Mouse (Mus musculus): ENCODE results near the gene Rnase9.
"Not testable (repeated sequence)": the region's sequence is repeated elsewhere in the genome, so short reads cannot be mapped to it uniquely, and the experiment has no call there.

Rnase9 gene

GRCm38 (mm10) chr14:51050063-51050462 is 8.4 kb upstream of the Rnase9 start, which contains the start of gene Rnase11:
TSS of gene Rnase11 (minus strand) at chr14:51050163.
- no peak for DNase-seq (ENCODE audit: low read depth, low spot score)

GRCm38 (mm10) chr14:51047846-51048245 is 6.2 kb upstream of the Rnase9 start:
- DNase-seq (ENCODE audit: low read depth, low spot score), result no peak

GRCm38 (mm10) chr14:51036214-51036613 is 5.5 kb downstream of the Rnase9 start:
- no peak for DNase-seq (ENCODE audit: low read depth, low spot score)

GRCm38 (mm10) chr14:51035206-51035605 is 6.5 kb downstream of the Rnase9 start:
- DNase-seq (ENCODE audit: low read depth, low spot score), result no peak

DNA sequence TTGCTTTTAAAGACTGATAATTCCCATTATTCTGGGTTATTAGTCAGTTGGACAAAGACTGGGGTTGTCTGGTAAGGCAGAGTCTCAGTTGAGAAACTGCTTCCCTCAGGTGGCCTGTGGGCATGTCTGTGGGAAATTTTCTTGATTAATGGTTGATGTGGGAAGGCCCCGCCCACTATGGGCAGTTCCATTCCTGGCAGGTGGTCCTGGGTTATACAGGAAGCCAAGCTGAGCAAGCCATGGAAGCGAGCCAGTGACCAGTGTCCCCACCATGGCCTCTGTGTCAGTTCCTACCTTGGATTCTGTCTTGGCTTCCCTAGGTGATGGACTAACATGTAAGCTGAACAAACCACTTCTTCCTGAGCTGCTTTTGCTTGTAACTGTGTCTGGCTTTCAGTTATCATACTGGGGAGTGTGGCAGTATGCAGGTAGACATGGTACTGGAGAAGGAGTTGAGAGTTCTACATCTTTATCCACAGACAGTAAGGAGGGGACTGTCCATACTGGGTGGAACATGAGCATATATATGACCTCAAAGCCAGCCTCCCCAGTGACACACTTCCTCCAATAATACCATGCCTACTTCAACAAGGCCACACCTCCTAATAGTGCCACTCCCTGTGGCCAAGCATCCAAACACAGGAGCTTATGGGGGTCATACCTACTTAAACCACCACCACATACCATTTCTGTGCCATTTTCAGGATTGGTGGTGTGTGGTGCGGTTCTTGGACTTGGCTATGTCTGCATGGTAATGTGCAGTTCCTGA is 14.1 kb downstream of the Rnase9 start:
- DNase-seq (ENCODE audit: low read depth, low spot score), result no peak

GRCm38 (mm10) chr14:51026391-51027133 is 15.1 kb downstream of the Rnase9 start:
- DNase-seq (ENCODE audit: low read depth, low spot score), result peak; percentile 63

DNA sequence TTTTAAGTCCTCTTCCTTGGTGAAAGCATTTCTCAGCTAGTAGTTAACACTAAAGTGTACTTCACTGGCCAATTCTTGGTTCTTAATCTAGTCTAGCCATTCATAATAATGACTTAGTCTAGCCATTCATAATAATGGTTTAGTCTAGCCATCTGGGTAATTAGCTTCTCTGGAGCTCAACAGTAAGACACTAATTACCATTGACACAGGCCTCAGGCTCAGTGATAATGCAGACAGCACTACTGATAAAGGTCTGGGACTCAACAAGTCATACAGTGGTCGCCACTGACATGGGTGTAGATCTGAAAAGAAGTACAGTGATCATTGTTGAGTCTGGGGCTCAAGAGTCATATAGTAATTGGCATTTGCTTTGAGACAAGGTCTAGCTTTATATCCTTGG is 16.8 kb downstream of the Rnase9 start:
- DNase-seq (ENCODE audit: low read depth, low spot score), result no peak

GRCm38 (mm10) chr14:51023457-51023856 is 18.2 kb downstream of the Rnase9 start:
- no peak for DNase-seq (ENCODE audit: low read depth, low spot score)

DNA sequence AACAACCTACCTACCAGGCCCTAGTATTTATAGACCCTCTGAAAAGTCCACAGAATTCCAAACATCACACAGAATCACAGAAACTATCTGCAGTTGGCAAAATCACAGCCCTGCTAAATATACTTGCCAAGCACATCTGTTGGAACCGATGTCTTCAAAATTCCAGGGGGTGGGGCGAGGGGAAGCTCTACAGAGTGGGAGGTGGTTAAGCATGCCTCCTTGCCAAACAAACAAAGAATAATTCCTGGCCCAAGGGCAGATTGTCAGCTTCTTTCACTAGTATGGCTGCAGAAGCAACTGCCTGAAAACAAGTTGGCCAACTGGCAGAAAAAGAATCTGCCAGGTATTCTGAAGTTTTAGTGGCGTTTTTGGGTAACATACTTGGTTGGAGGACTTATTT is 24.4 kb downstream of the Rnase9 start:
- no peak for DNase-seq (ENCODE audit: low read depth, low spot score)

DNA sequence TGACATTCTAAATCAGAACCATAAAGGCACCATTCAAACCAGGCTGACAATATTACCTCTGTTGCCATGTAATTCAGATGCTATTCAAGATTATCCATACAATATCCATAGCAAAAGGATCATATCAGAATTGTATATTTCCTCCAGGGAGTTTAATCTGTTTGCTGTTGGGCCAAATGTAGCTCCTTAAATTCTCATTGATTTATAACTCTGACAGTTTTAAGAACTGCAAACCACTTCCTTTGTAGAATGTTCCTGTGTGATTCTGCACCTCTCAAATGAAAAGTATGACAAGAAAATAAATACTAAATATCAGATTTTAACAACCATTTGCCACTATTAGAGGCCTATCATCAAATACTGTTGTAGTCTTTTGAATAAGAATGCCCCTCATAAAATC is 25.9 kb downstream of the Rnase9 start:
- no peak for DNase-seq (ENCODE audit: low read depth, low spot score)

DNA sequence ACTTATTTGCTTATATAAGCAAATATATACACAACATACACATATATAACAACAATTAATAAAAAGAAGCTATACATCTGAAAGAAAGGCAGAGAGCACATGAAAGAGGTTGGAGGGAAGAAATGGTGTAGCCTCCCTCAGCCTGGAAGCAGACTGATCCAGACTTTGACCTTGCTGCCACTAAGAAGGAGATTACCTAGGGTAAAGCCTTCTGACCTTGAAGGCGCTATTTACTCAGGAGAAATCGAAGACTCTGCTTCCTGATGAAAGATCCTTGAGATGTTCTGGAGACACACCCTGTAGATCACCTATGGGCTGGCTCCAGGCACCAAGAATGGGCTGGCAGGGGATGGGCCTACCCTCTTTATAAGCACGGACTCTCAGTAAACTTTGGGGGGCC is 26.9 kb downstream of the Rnase9 start:
- DNase-seq (ENCODE audit: low read depth, low spot score), result not testable (repeated sequence)

DNA sequence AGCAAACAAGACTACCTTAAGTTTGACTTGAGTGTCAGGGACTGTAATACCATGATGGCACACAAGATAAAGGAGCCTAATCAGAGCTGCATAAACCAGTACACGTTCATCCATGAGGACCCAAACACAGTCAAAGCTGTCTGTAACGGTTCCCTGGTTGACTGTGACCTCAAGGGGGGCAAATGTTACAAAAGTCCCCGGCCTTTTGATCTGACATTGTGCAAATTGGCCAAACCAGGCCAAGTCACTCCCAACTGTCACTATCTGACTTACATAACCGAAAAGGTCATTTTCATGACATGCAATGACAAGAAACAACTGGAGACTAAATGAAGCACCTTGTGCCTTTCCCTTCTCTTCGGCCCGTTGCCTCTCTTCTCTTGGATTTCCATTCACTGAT is 32.1 kb downstream of the Rnase9 start:
- no peak for DNase-seq (ENCODE audit: low read depth, low spot score)

- DNase-seq (ENCODE audit: low read depth, low spot score), result no peak
Measured at GRCm38 (mm10) chr14:51008781-51009180, 32.9 kb downstream of the Rnase9 start.

DNA sequence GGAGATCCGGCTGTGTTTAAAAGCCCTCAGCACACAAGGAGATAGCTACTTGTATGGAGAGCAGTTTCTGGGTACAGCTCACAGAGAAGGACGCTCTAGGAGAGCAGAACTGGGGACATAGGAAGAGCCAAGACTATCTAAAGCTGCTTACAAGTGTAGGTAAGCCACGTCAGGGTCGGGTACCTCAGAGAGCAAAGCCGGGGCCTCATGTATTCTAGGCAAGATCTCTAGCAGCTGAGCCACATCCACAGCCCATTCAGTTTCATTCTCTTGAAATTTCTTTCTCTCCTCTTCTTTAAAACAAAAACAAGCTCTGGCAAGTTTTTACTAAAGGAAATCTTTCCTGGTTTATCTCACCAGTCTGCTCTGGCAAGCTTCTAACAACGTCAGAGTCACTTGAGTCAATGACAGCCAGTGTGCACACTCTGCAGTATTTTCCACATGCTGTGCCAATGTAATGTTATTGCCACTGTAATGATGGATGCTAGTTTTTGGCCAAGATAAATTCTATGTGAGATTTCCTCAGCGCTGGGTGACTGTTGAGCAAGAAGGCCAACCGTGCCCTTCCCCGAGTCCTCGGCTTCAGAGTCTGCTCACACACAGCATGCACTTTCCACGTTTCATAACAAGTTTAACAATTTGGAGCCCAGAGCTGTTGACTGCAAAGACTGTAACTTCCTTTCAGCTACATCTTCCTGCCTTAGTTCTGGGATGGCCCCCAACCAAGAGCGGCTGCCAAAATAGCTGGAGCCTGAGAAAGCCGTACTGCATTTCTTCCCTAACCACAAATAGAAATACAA is 33.6 kb downstream of the Rnase9 start:
- DNase-seq (ENCODE audit: low read depth, low spot score), result peak; percentile 62

DNA sequence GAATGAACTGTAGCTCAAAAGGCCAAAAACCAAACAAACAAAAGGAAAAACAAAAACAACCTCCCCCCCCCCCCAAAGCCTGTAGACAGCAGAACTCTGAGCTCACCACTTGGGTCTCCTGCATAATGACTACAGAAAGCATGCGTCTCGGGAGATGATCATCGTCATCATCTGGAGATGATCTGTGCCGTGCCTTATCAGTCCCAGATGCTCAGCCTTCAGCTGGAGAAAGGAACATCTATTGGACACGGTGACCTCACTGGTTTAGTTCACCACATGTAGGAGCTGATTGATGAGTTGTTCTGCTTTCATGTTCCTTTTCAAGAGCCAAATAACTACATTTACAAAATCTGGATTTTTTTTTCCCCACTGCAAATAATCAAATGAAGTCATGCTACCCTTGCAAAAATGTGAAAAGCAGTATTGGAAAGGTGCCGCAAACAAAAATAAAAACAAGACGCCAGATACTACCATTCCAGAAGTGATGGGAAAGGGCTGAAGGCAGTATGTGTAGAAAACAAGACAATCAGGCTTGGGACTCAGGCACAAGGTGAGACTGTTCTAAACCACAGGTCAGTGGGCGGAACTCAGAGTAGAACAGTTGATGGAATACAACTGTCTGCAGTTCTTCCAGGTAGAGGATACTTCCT is 34.4 kb downstream of the Rnase9 start, which contains the start of gene Rnase10:
Gene Rnase10 (plus strand): TSS at position 600 of the 650 bp plus-strand sequence.
- no peak for DNase-seq (ENCODE audit: low read depth, low spot score)

DNA sequence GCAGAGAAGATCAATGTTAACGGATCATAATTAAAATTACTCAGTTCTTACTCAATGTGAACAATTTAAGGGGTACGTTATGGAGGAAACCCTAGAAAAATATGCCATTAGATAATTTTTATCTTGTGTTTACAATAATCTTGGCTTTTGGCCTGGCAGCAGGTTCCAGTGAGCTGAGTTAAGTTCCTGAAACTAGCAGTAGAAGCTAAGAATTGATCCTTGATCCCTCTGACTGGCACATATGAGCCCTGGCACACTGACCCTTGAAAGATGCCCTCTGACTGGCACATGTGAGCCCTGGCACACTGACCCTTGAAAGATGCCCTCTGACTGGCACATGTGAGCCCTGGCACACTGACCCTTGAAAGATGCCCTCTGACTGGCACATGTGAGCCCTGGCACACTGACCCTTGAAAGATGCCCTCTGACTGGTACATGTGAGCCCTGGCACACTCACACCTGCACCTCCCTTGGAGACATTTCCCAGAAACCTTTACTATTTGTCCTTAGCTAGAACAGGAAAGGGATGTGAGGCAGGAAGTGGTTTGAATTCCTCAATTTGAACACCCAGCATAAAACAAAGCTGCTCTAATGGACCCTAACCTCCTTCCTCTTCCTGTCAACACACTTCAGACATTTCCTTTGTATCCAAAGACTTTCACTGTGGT is 43.5 kb downstream of the Rnase9 start:
- no peak for DNase-seq (ENCODE audit: low read depth, low spot score)

DNA sequence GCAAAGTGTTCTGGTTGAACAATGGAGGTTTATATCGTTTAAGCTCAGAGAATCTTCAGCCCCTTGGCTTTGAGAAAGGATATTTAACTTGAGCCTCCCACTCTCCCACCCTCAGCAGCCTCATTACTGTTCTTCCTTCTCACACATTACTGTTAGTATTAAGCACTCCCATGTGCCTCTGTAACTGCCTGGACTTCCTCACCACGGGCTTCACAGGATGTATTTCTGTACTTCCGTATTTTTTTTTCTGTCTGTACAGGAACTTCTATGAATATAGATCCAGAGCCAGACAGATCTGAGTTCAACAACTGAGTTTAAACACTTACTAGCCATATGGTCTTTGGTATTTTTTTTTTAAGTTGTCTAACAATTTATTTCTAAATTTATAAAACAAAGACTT is 44.6 kb downstream of the Rnase9 start:
- DNase-seq (ENCODE audit: low read depth, low spot score), result no peak

DNA sequence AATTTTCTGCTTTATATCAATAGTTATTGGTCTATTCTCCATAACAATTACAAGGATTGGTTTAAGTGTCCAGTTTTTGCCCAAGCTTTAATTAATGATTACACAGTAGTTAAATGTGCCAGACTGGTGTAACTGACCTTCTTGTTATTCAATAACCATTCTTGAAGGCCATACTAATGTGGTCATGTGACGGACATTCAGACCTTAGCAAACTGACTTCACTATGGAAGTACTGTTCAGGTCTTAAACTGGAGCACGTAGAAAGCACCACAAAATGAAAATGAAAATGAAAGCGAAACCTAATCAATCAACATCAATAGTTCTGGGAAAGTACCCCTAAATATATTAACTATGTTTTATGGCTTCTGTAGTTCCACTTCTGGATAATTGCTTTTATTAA is 50.6 kb downstream of the Rnase9 start:
- DNase-seq (ENCODE audit: low read depth, low spot score), result no peak

All from telencephalon, adult 2 months (tissue).